Mouse (Mus musculus) megakaryocyte, embryonic 14.5 days (primary cell): ENCODE data around the gene Lif.

Source experiments
- FLI1 ChIP-seq: IDR thresholded peaks from 2 replicates; pipeline ENCODE4 v1.6.1; 2012; ENCODE audit warnings: low read length, inconsistent platforms, mixed read lengths
- GATA1 ChIP-seq: IDR thresholded peaks from 3 replicates; pipeline ENCODE4 v1.6.1; 2012; ENCODE audit warnings: mixed read lengths, low read length, inconsistent platforms, borderline replicate concordance

GRCm38 (mm10) chr11:4247201-4247959, 10.0 kb upstream of the Lif start:
- no peak for TF ChIP-seq GATA1
- no peak for TF ChIP-seq FLI1
